Mouse (Mus musculus) MEL (cell line): ENCODE measurements around the gene D130043K22Rik. TPM values are rescaled to one million over a fixed set of nuclear protein-coding genes. Genes with fewer than 3 reads are reported as not detected.

Experiments
- DNase-seq: peaks from one replicate; pipeline ENCODE4 v3.0.0; 2011; ENCODE audit warnings: low read depth, low spot score
- H3K27ac ChIP-seq: 2 replicates; pipeline ENCODE4 v1.5.1; 2012; ENCODE audit warnings: low read depth, mild to moderate bottlenecking, control low read depth, low read length, moderate library complexity; ENCODE audit not compliant: control insufficient read depth
- H3K27me3 ChIP-seq, 2 experiments: fragments of 150-350 bp in 1 of 2; sonication (generic) in 1 of 2; 2 replicates each; pipeline ENCODE4 v1.6.1; 2012; ENCODE audit warnings: low read length in 2 of 2, mild to moderate bottlenecking in 2 of 2, improper control_type of control experiment in 1 of 2, moderate library complexity in 1 of 2; ENCODE audit not compliant: insufficient read depth in 2 of 2, control insufficient read depth in 1 of 2
- H3K36me3 ChIP-seq, 2 experiments: 2 replicates each; pipeline ENCODE4 v1.6.1; 2012 to 2014; ENCODE audit warnings: low read length in 2 of 2, improper control_type of control experiment in 1 of 2, inconsistent platforms in 1 of 2, mild to moderate bottlenecking in 1 of 2; ENCODE audit not compliant: insufficient read depth in 2 of 2, control insufficient read depth in 1 of 2
- H3K4me1 ChIP-seq, 2 experiments: fragments of 150-350 bp in 1 of 2; sonication (generic) in 1 of 2; 2 replicates each; pipeline ENCODE4 v1.6.1; 2012; ENCODE audit warnings: low read length in 2 of 2, improper control_type of control experiment in 1 of 2, mild to moderate bottlenecking in 1 of 2; ENCODE audit not compliant: insufficient read depth in 2 of 2, control insufficient read depth in 1 of 2
- H3K4me3 ChIP-seq, 2 experiments: fragments of 150-350 bp in 1 of 2; sonication (generic) in 1 of 2; 2 replicates each; pipeline ENCODE4 v1.5.1; 2012; ENCODE audit warnings: low read depth in 2 of 2, low read length in 2 of 2, mild to moderate bottlenecking in 2 of 2, moderate library complexity in 2 of 2, control low read depth in 1 of 2, improper control_type of control experiment in 1 of 2; ENCODE audit not compliant: control insufficient read depth in 1 of 2, insufficient read depth in 1 of 2
- H3K79me2 ChIP-seq: 2 replicates; pipeline ENCODE4 v1.6.1; 2012; ENCODE audit warnings: mild to moderate bottlenecking, low read length, moderate library complexity; ENCODE audit not compliant: control insufficient read depth, poor library complexity, insufficient read depth
- H3K9ac ChIP-seq: 2 replicates; pipeline ENCODE4 v1.6.1; 2012; ENCODE audit warnings: low read depth, mild to moderate bottlenecking, control low read depth, low read length, moderate library complexity; ENCODE audit not compliant: control insufficient read depth, poor library complexity, severe bottlenecking
- H3K9me3 ChIP-seq: fragments of 150-350 bp; sonication (generic); replicated peaks from 2 replicates; pipeline ENCODE4 v1.6.1; 2012; ENCODE audit warnings: mild to moderate bottlenecking, low read length, improper control_type of control experiment, moderate library complexity; ENCODE audit not compliant: insufficient read depth
- CHD1 ChIP-seq: IDR thresholded peaks from 2 replicates; pipeline ENCODE4 v1.6.1; 2012; ENCODE audit warnings: low read depth, mild to moderate bottlenecking, inconsistent platforms, low read length, improper control_type of control experiment
- CHD2 ChIP-seq: IDR thresholded peaks from 2 replicates; pipeline ENCODE4 v1.6.1; 2011; ENCODE audit warnings: low read length, improper control_type of control experiment
- E2F4 ChIP-seq: IDR thresholded peaks from 2 replicates; pipeline ENCODE4 v1.6.1; 2011; ENCODE audit warnings: low read depth, low read length, improper control_type of control experiment, borderline replicate concordance
- GABPA ChIP-seq: IDR thresholded peaks from 2 replicates; pipeline ENCODE4 v1.6.1; 2012; ENCODE audit warnings: low read depth, mild to moderate bottlenecking, inconsistent platforms, low read length, improper control_type of control experiment, moderate library complexity
- HCFC1 ChIP-seq: IDR thresholded peaks from 2 replicates; pipeline ENCODE4 v1.6.1; 2012; ENCODE audit warnings: low read depth, mild to moderate bottlenecking, inconsistent platforms, low read length, improper control_type of control experiment, moderate library complexity
- KAT2A ChIP-seq: conservative IDR thresholded peaks from 2 replicates; pipeline ENCODE4 v1.6.1; 2012; ENCODE audit warnings: low read depth, low read length, improper control_type of control experiment, inconsistent platforms
- MAFK ChIP-seq: IDR thresholded peaks from 2 replicates; pipeline ENCODE4 v1.6.1; 2011; ENCODE audit warnings: low read depth, mild to moderate bottlenecking, low read length, improper control_type of control experiment, borderline replicate concordance
- NELFE ChIP-seq: IDR thresholded peaks from 2 replicates; pipeline ENCODE4 v1.6.1; 2011; ENCODE audit warnings: low read depth, low read length, improper control_type of control experiment
- NRF1 ChIP-seq: IDR thresholded peaks from 2 replicates; pipeline ENCODE4 v1.6.1; 2014; ENCODE audit warnings: low read depth, mild to moderate bottlenecking, inconsistent platforms, low read length, improper control_type of control experiment, moderate library complexity; ENCODE audit not compliant: poor library complexity, insufficient read depth, severe bottlenecking
- POLR2AphosphoS2 ChIP-seq: IDR thresholded peaks from 2 replicates; pipeline ENCODE4 v1.6.1; 2011; ENCODE audit warnings: low read length, improper control_type of control experiment
- POLR2AphosphoS5 ChIP-seq: IDR thresholded peaks from 2 replicates; pipeline ENCODE4 v1.6.1; 2012; ENCODE audit warnings: low read depth, borderline replicate concordance, mild to moderate bottlenecking, inconsistent platforms, low read length, moderate library complexity, mixed read lengths
- RAD21 ChIP-seq: IDR thresholded peaks from 2 replicates; pipeline ENCODE4 v1.6.1; 2011; ENCODE audit warnings: mild to moderate bottlenecking, low read depth, low read length, improper control_type of control experiment
- SIN3A ChIP-seq: IDR thresholded peaks from 2 replicates; pipeline ENCODE4 v1.6.1; 2012; ENCODE audit warnings: low read length, improper control_type of control experiment, inconsistent platforms
- SMC3 ChIP-seq: IDR thresholded peaks from 2 replicates; pipeline ENCODE4 v1.6.1; 2011; ENCODE audit warnings: low read depth, low read length, improper control_type of control experiment
- TBP ChIP-seq: IDR thresholded peaks from 2 replicates; pipeline ENCODE4 v1.8.0; 2011; ENCODE audit warnings: low read depth, low read length, improper control_type of control experiment
- UBTF ChIP-seq: IDR thresholded peaks from 2 replicates; pipeline ENCODE4 v1.6.1; 2012; ENCODE audit warnings: low read depth, mild to moderate bottlenecking, inconsistent platforms, low read length, improper control_type of control experiment, moderate library complexity, borderline replicate concordance; ENCODE audit not compliant: insufficient read depth
- USF2 ChIP-seq, 2 experiments: IDR thresholded peaks; 2 replicates each; pipeline ENCODE4 v1.6.1; 2011 to 2012; ENCODE audit warnings: improper control_type of control experiment in 2 of 2, low read length in 2 of 2, borderline replicate concordance in 1 of 2, inconsistent platforms in 1 of 2, low read depth in 1 of 2, mild to moderate bottlenecking in 1 of 2; ENCODE audit not compliant: insufficient read depth in 1 of 2
- polyA plus RNA-seq, 2 experiments: library from polyadenylated mRNA; stranded (reverse) in 1 of 2; unstranded in 1 of 2; fragments of >175 nt in 1 of 2; fragments of >200 nt in 1 of 2; gene quantifications; 2 replicates each; pipeline versions ENCODE4 v1.2.1 to v1.2.4; 2012; ENCODE audit warnings: low replicate concordance in 2 of 2, low read depth in 1 of 2; ENCODE audit not compliant: insufficient read length in 2 of 2, insufficient read depth in 1 of 2, missing spikeins in 1 of 2
- total RNA-seq: library from RNA; depleted of rRNA; stranded (reverse); fragments of 300-350 nt; gene quantifications from 2 replicates; pipeline ENCODE4 v1.2.3, GENCODE M21; 2012

D130043K22Rik gene
- total and polyA plus RNA-seq, 3 experiments = not detected

GRCm38 (mm10) chr13:24889554-24889953 lies 44.6 kb downstream of the D130043K22Rik start:
- H3K4me3 ChIP-seq = no peak overlapping the region
- H3K9me3 ChIP-seq = no peaks in the 10 kb centered on the region
- no peak for DNase-seq
- no peak for TF ChIP-seq NRF1
- TF ChIP-seq E2F4 = no peak
- TF ChIP-seq MAFK = no peak
- TF ChIP-seq POLR2AphosphoS2 = no peak
- TF ChIP-seq USF2 (IDR thresholded peaks at IDR 0.05; ENCODE audit: borderline replicate concordance in 1 of 2, insufficient read depth in 1 of 2, low read depth in 1 of 2, low read length in 2 of 2) = no peak
- TF ChIP-seq SIN3A = no peak
- TF ChIP-seq KAT2A = no peak
- TF ChIP-seq RAD21 = no peak
- no peaks in the 10 kb centered on the region for H3K4me1 ChIP-seq
- no peaks in the 10 kb centered on the region for H3K36me3 ChIP-seq
- no peaks in the 10 kb centered on the region; a peak in 2 of 4 replicates for H3K27me3 ChIP-seq
- H3K9ac ChIP-seq = no peak overlapping the region
- H3K79me2 ChIP-seq = no peaks in the 10 kb centered on the region
- no peak overlapping the region for H3K27ac ChIP-seq

GRCm38 (mm10) chr13:24892516-24892915 lies 47.6 kb downstream of the D130043K22Rik start:
- no peaks in the 10 kb centered on the region for H3K4me1 ChIP-seq
- no peaks in the 10 kb centered on the region; a peak in 2 of 4 replicates for H3K27me3 ChIP-seq
- H3K79me2 ChIP-seq = no peaks in the 10 kb centered on the region
- H3K4me3 ChIP-seq = no peak overlapping the region
- TF ChIP-seq SMC3 (no peak), CHD2 (no peak), HCFC1 (no peak), TBP (no peak), CHD1 (no peak), POLR2AphosphoS5 (no peak), KAT2A (no peak), NELFE (no peak), GABPA (no peak), SIN3A (no peak), UBTF (no peak), NRF1 (no peak)
- no peak overlapping the region for H3K27ac ChIP-seq
- H3K9me3 ChIP-seq = no peaks in the 10 kb centered on the region
- H3K36me3 ChIP-seq = no peaks in the 10 kb centered on the region
- no peak overlapping the region for H3K9ac ChIP-seq
- DNase-seq = no peak
